Mouse (Mus musculus): Measurements from ENCODE around the gene Klrb1c. TPM values are rescaled to one million over a fixed set of nuclear protein-coding genes. Genes with fewer than 3 reads are reported as not detected.
A peak's percentile ranks its signal among the peaks of the same experiment; 100 is the strongest.
"Not testable (repeated sequence)": the region's sequence is repeated elsewhere in the genome, so short reads cannot be mapped to it uniquely, and the experiment has no call there.

Gene Klrb1c
- total RNA-seq, 1 experiment from 2014 or later: 4.6 TPM

- peak; percentile 73 to 75 for ATAC-seq (replicated peaks in 1 of 2; ENCODE audit: insufficient read depth in 1 of 2, low FRiP score in 2 of 2, low TSS enrichment in 1 of 2, low read depth in 1 of 2, poor library complexity in 2 of 2, severe bottlenecking in 2 of 2)
These were observed 25.1 kb downstream of the Klrb1c start for GRCm38 (mm10) chr6:128763736-128764523.

DNA sequence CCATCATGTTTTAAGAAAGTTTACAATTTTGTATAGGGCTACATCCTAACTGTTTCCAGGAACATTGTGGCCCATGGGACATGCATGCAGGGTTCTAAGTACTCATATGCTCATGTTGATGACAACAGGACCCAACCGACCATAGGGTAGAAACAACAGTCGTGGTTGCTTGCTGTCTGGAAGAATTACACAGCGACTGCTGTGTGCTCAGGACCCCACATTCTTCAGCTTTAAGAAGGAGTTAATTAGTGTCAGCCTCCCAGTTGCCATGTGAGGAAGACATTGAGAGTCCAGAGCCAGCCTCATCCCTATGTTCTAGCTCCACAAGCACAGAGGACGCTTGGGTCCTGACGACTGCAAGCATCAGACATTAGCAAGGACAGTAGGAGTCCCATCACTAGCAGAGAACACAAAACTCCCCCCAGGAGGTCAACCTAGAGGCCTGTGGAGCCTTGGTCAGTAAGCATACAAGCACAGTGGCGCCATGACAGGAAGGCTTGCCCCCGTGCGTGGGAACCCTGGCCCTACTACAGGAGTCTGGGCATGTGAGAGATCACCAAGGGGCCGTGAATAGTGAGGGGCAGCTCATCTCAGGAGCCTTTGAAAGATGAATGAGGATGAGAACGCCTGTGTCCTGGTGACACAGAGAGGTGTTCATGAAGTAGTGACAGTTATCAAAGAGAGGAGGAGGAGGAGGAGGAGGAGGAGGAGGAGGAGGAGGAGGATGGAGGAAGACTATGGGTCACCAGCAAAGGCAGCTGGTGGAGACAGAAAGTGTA lies 25.9 kb downstream of the Klrb1c start:
- not testable (repeated sequence) for ATAC-seq (replicated peaks in 1 of 2; ENCODE audit: insufficient read depth in 1 of 2, low FRiP score in 2 of 2, low TSS enrichment in 1 of 2, low read depth in 1 of 2, poor library complexity in 2 of 2, severe bottlenecking in 2 of 2)

DNA sequence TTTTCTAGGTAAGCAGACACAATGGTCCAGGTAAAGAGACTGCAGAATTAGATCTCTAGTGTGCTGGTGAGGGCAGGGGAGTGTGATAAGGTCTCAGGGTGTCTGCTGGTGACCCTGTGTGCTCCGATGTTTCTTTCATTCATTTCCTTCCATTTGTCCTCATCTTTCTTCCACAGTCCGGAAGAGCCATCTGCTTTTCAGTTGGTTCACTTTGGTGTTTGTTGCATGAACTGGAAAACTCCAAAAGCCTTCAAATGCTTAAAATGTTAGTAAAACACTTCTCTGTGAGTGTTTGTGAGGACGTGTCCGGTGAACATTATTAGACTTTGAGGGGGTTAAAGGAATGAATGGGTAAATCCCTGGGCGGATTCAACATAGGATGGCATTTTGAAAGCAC lies 27.9 kb downstream of the Klrb1c start:
- no peak for ATAC-seq (replicated peaks in 1 of 2; ENCODE audit: insufficient read depth in 1 of 2, low FRiP score in 2 of 2, low TSS enrichment in 1 of 2, low read depth in 1 of 2, poor library complexity in 2 of 2, severe bottlenecking in 2 of 2)

- ATAC-seq (replicated peaks in 1 of 2; ENCODE audit: insufficient read depth in 1 of 2, low FRiP score in 2 of 2, low TSS enrichment in 1 of 2, low read depth in 1 of 2, poor library complexity in 2 of 2, severe bottlenecking in 2 of 2): peak; percentile 75
These were observed 28.4 kb downstream of the Klrb1c start for GRCm38 (mm10) chr6:128760416-128761143.

DNA sequence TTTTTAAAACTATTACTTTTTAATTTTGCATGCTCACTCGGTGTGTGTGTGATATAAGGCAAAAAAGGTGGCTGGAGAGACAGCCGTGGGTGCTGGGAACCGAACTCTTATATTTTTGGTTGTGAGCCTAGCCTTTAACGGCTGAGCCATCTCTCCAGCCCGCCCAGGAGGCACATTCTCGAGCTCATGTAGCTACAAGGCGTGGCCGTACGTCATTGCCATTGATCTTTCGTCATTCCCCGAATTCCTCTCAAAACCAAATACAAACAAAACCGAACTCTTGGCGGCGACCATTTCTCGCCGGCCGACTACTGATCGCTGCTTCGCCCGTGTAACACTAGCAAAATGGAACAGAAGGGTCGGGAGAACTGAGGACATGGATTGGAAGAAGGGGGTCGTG lies 29.0 kb downstream of the Klrb1c start:
- ATAC-seq (replicated peaks in 1 of 2; ENCODE audit: insufficient read depth in 1 of 2, low FRiP score in 2 of 2, low TSS enrichment in 1 of 2, low read depth in 1 of 2, poor library complexity in 2 of 2, severe bottlenecking in 2 of 2): peak; percentile 1 to 40; a peak in 2 of 4 replicates

GRCm38 (mm10) chr6:128759221-128759950 lies 29.6 kb downstream of the Klrb1c start:
- ATAC-seq (replicated peaks in 1 of 2; ENCODE audit: insufficient read depth in 1 of 2, low FRiP score in 2 of 2, low TSS enrichment in 1 of 2, low read depth in 1 of 2, poor library complexity in 2 of 2, severe bottlenecking in 2 of 2): no peak

DNA sequence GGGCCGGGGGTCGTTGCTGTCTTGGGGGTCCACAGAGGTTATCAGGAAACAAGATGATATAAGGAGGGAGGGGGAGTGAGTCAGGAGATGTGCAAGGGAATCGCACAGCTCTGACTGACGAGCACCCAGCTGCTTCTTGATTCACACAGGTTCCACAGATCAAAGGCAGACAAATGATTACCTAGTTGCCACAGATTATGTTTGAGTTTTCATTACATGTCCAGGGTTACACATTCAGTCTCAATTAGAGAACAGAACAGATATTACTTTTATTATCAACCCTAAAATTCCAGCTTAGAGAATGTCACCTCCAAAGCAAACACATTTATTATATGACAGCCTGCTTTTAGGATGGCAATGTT lies 33.6 kb downstream of the Klrb1c start:
- not testable (repeated sequence) for ATAC-seq (replicated peaks in 1 of 2; ENCODE audit: insufficient read depth in 1 of 2, low FRiP score in 2 of 2, low TSS enrichment in 1 of 2, low read depth in 1 of 2, poor library complexity in 2 of 2, severe bottlenecking in 2 of 2)

GRCm38 (mm10) chr6:128754748-128755401 lies 34.1 kb downstream of the Klrb1c start:
- not testable (repeated sequence) for ATAC-seq (replicated peaks in 1 of 2; ENCODE audit: insufficient read depth in 1 of 2, low FRiP score in 2 of 2, low TSS enrichment in 1 of 2, low read depth in 1 of 2, poor library complexity in 2 of 2, severe bottlenecking in 2 of 2)

GRCm38 (mm10) chr6:128754265-128754664 lies 34.8 kb downstream of the Klrb1c start:
- ATAC-seq (replicated peaks in 1 of 2; ENCODE audit: insufficient read depth in 1 of 2, low FRiP score in 2 of 2, low TSS enrichment in 1 of 2, low read depth in 1 of 2, poor library complexity in 2 of 2, severe bottlenecking in 2 of 2): peak; percentile 85 to 89

DNA sequence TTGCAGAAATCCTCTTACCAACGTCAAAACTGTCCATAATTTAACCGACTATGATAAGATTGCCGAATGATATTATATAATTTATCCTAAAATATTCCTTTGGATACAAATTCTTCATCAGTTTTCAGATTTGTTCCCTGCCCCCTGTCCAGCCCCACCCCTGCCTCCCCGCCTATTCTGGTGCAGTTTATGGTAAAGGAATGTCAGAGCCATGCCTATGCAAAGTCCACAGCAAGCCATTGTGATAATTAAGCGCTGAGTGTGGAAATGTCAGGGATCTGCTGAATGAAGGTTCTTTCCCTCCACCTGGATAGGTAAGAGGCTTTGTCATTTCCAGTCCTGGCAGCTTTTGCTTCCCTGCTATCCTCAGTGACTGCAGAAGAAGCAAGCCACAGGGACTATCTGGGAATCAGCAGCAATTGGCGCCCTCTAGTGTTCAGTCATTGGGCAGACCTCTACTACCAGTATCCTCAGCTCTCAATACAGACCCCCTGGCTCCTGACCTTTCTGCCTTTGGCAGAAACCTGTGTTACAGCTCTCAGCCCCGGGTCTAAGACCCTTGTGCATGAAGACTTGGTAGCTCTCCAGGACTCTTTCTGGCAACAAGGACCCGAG lies 35.3 kb downstream of the Klrb1c start:
- ATAC-seq (replicated peaks in 1 of 2; ENCODE audit: insufficient read depth in 1 of 2, low FRiP score in 2 of 2, low TSS enrichment in 1 of 2, low read depth in 1 of 2, poor library complexity in 2 of 2, severe bottlenecking in 2 of 2): peak; percentile 97 to 98

GRCm38 (mm10) chr6:128747006-128747405 lies 42.0 kb downstream of the Klrb1c start:
- ATAC-seq (replicated peaks in 1 of 2; ENCODE audit: insufficient read depth in 1 of 2, low FRiP score in 2 of 2, low TSS enrichment in 1 of 2, low read depth in 1 of 2, poor library complexity in 2 of 2, severe bottlenecking in 2 of 2): not testable (repeated sequence)

- ATAC-seq (replicated peaks in 1 of 2; ENCODE audit: insufficient read depth in 1 of 2, low FRiP score in 2 of 2, low TSS enrichment in 1 of 2, low read depth in 1 of 2, poor library complexity in 2 of 2, severe bottlenecking in 2 of 2): no peak
These were observed 51.6 kb downstream of the Klrb1c start for GRCm38 (mm10) chr6:128737445-128737844.

- ATAC-seq (replicated peaks in 1 of 2; ENCODE audit: insufficient read depth in 1 of 2, low FRiP score in 2 of 2, low TSS enrichment in 1 of 2, low read depth in 1 of 2, poor library complexity in 2 of 2, severe bottlenecking in 2 of 2): 0 out of 4 replicates have a peak, but pooled peaks of 1 of the 2 experiments have one; percentile 35
These were observed 52.9 kb downstream of the Klrb1c start for GRCm38 (mm10) chr6:128736100-128736499.

GRCm38 (mm10) chr6:128734896-128735295 lies 54.1 kb downstream of the Klrb1c start:
- ATAC-seq (replicated peaks in 1 of 2; ENCODE audit: insufficient read depth in 1 of 2, low FRiP score in 2 of 2, low TSS enrichment in 1 of 2, low read depth in 1 of 2, poor library complexity in 2 of 2, severe bottlenecking in 2 of 2): no peak

DNA sequence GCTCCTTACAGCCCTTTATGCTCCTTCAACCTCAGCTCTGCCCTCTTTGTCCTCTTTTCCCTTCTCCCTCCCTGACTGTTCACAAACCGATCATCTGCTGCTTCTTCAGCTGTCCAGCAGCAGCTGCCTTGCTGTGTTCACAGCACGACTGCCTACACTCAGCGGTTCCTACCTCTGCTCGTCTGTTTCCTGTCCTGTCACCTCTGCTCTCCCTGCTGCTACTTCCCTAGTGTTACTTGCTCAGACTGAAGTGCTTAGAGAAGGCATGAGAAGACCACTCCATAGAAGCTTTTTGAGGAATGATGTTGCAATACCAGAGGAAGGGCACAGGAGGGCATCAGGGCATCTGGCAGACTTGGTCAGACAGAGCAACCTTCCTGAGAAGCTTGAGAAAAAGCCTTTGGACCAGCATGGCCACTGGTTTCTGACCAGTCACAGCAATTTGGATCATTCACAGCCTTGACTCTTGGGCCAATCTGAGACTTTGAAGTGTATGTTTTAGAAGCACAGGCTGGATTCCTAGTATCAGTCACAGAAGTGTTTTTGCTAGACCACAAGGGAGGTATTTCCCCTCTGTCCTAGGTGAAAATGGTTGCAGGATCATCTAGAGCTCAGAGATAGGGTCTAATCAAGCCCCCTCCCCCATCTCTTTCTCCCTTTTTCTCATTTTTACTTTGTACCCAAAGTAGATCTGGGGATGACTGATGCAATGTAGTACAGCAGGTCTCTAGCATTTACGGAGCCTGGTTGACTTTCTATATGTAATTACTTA lies 54.9 kb downstream of the Klrb1c start:
- peak; percentile 49 to 53; a peak in 3 of 4 replicates for ATAC-seq (replicated peaks in 1 of 2; ENCODE audit: insufficient read depth in 1 of 2, low FRiP score in 2 of 2, low TSS enrichment in 1 of 2, low read depth in 1 of 2, poor library complexity in 2 of 2, severe bottlenecking in 2 of 2)

GRCm38 (mm10) chr6:128732032-128732431 lies 57.0 kb downstream of the Klrb1c start:
- ATAC-seq (replicated peaks in 1 of 2; ENCODE audit: insufficient read depth in 1 of 2, low FRiP score in 2 of 2, low TSS enrichment in 1 of 2, low read depth in 1 of 2, poor library complexity in 2 of 2, severe bottlenecking in 2 of 2): no peak
